Mouse (Mus musculus) liver (tissue): ENCODE measurements around the gene Esyt3.

ENCODE experiments used
- DNase-seq: peaks from one replicate; pipeline ENCODE4 v3.0.0-alpha.2; 2020; ENCODE audit warnings: mixed read lengths

Esyt3 gene

DNA sequence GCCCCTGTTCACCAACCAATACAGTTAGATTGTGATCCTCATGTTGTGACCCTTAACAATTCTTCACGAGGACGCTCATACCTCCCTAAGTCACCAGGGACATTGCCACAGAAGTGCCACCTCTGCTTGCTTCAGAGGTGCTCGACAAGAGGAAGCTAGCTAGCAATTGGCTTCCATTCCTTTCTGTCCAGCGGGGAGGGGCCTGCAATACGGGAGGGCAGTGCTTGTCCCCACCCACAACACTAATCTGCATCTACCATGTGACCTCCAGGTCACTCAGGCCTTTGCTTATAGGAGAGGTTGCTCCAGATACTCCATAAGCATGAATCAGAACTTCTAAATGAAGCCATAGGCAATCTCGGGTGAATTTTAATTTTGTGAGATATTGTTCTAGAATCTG is 5.0 kb downstream of the Esyt3 start:
- no peak for DNase-seq

DNA sequence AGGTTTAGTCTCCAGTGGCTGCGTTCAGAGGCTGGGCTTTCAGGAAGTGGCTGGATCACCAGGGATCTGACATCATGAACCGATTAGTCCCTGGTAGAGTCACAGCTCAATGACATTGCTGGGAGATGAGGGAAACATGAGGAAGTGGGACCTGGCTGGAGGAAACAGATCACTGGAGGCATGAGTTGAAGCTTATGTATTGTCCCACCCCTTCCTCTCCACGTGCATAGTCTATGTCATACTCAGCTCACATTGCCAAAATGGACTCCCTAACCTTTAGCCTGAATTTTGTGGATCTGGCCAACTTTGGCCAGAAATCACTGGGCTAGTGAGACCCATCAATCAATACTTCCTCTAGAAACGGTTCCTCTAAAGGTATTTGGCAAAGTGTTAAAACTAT is 5.4 kb downstream of the Esyt3 start:
- DNase-seq, result no peak

DNA sequence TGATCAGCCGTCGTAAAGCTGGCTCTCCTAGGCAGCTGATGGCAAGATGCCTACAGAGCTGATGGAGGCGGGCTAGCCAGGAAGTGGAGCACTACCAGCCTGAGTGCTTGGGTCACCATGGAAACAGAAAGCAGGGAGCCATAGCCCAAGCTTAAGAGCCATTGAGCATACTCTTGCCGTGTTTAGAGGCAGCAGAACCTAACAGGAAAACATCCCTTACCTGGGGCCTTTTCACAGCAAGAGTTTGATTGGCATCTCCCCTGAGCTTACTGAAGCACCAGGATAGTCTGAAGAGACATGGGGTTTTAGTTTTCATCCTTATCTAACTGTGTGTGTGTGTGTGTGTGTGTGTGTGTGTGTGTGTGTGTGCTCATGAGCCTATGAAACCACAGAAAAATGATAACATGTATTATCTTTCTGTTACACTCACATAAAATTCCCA is 13.0 kb downstream of the Esyt3 start:
- no peak for DNase-seq

DNA sequence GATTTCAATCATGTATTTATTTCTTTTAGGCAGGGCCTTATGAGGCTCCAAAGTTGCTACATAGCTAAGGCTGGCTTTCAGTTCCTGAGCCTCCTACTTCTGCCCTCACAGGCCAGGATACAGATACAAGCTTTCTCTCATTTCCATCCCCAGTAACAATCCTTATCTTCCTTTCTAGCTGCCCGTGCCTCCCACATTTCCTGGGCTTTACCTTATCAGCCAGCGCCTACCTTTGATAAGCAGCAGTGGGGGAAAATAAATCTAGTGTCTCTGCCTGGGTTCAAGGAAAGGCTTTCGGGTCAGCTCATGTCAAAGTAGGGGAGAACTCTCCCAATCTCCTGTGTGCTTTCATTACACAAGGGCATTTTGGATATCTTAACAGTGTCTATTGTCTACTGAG is 16.8 kb downstream of the Esyt3 start:
- no peak for DNase-seq

DNA sequence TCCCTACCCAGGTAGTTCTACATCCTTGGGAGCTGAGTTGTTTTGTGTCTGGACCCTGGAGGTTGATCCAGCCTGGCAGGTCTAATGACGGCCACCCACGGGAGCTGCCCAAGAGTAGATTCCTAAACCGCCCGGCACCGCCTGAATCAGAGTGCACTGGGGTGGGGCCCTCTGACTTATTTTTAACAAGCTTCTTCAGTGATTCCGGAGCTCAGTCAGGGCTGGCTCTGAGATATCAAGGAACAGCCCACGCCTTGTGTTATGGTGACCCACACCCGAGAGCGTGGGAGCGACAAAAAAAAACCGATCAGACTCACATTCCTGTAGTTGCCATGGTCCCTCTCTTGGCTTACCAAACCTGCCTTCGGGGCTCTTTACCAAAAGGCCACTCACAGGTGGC is 18.2 kb downstream of the Esyt3 start:
- DNase-seq, result no peak

DNA sequence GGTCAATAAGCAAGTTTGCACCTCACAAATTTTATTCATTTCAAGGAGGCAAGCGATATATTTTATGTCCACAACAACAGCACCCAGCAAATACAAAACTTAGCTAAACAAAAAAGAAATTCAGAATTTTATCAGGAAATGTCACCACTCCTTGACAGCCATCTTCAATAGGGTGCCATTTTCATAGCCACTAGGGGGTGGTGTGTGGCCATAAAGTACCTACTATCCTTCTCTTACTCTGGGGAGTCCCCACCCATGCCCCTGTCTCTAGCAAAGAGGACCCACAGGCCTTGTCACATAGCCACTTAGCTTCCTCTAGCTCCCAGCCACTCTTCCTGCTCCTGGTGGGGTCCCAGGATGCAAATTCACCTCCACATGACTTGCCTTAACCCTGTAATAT is 19.2 kb downstream of the Esyt3 start:
- no peak for DNase-seq

DNA sequence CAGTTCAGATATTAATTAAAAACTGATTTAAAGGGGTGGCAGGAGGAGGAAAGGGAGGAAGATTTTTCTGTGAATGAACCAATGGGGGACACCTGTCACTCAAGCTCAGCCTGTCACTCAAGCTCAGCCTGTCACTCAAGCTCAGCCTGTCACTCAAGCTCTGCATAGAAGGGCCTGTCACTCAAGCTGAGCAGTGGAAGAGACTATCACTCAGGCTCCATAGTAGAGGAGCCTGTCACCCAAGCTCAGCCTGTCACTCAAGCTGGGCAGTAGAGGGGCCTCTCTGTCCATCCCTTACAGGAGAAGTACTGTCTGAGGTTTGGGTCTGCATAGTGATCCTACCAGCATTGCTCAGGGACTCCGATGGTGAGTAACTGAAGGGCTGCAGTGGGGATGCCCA is 20.1 kb downstream of the Esyt3 start:
- no peak for DNase-seq

DNA sequence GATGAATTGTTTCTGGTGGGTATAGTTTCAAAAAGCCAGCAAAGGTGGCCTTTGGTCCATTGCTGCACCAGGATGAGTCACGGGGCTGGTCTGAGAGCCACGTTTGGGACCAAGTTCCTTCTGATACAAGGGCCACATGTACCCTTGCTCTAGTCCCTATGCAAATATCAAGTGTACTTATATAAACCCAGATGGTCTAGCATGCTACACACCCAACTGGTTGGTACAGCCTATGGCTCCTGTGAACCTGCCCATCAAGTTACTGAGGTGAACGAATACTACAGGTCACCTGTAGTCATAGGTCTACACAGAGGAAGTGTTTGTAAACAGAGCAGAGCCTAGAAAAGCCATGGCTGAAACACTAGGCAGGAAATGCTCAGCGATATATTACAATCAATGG is 21.8 kb downstream of the Esyt3 start:
- no peak for DNase-seq

DNA sequence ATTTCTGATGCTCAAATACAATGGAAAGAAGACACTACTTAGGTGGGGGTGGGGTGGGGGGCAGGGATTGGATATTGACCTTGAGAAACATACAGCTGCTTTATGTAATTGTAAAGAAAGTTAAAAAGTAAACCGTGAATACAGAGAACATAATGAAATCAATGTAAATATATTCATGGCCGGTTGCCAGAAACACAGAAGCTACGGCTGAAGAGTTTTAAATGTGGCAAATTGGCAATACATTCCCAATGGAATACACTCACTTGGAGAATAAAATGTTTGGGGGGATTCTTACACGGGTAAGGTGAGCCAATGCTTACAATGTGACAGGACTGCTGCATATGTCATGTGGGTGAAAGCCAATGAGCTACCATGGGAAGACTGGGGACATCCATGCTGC is 31.5 kb downstream of the Esyt3 start:
- no peak for DNase-seq

DNA sequence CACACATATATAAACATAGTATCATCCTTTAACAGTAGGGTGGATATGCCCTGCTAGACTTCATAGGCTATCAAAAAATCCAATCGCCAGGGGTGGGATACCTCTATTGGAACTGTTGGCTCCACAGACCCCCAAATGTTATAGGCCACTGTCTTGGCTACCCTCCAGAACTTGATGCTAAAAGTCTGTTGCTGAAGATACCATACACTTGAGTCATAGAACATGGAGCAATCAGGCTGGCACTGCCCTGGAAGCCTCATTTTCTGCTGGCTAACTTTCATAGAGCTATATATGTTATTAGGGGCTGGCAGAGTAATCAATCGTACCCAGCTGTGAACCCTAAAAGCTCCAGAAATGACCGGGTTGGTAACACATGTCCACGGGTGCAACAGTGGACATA is 32.4 kb downstream of the Esyt3 start:
- no peak for DNase-seq

DNA sequence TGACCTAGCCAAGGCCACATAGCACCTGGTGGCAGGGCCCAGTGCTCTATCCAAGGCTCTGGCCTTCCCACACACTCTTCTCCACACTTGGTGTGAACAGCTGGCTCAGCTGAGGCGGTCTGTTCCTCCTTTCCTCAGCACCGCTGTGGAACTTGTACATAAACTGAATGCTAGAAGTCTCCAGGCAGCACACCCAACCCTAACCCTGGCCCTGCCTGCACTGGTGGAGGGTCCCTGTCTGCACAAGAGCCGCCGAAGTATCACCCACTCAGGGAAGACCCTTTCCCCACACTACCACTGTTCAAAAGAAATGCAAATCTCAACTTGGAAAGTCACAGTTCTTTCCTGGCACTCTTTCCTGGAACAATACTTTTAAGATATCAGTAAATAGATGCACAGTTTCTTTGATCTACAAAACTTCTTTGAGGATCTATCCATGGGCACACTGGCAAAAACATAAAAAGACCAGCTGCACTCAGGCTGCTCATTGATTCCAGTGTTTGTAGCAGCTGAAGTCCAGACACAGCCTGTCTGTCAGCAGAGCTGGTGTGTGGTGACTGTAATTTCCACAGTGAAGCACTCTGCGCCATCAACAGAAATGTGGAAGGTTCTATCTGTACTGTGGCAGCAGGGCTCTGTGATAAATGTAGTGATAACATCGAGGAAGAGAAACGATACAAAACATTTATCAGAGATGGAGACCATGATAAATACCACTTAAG is 33.0 kb downstream of the Esyt3 start:
- no peak for DNase-seq

DNA sequence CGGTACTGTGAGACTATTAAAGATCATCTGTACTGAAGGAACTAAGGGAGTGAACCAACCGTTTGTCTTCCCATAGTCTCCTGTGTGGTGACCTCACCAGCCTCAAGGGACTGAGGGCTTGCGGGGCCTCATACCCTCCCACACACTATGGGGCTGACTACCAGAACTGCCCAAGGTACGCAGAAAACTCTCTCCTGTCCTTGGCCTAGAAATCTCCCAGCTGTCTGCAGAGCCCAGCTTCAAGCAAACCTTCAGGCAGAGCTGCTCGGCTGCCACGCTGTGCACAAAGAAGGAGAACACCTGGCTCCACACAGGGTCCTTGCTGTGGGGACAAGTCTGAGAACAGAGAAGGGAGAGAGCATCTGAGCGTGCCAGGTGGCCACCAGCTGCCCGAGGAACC is 38.4 kb downstream of the Esyt3 start:
- DNase-seq, result no peak

DNA sequence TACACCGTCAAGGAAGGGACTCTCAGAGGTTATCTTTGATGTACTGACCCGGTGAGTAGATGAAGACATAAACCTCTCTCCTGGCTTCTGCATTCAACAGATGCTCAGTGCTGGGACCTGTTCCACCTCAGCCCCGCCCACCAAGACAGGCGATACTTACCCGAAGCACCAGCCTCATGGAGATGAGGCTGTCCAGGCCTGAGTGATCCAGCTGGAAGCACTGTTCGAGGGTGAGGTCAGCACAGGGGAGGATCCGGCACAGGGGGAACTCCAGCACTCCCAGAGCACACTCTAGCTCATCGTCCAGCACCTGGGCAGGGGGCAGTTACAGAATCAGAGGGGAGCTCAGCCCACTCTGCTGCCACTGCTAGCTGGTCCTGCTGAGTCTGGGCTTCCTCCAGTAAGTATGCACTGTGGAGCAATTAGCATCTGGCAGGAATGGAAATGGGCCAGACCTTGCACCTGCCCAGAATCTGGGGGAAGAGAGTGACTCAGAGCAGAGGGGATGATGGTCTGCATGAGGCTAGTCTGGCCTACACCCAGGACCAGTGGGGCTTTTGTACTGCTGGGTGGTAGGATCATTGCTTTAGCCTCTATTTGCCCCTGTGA is 38.9 kb downstream of the Esyt3 start:
- DNase-seq, result no peak

DNA sequence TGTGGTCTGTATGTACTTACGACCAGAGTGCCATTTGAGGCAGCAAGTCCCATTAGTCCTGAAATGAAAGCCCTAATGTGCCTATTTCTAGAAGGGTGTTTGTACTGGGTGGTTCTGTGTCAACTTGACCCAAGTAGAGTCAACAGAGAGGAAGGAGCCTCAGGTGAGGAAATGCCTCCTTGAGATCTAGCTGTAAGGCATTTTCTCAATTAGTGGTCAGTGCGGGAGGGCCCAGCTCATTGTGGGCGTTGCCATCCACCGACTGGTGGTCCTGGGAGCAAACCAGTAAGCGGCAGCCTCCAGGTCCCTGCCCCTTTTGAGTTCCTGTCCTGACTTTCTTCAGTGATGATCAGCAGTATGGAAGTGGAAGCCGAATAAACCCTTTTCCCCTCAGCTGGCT is 52.1 kb downstream of the Esyt3 start:
- DNase-seq, result no peak

DNA sequence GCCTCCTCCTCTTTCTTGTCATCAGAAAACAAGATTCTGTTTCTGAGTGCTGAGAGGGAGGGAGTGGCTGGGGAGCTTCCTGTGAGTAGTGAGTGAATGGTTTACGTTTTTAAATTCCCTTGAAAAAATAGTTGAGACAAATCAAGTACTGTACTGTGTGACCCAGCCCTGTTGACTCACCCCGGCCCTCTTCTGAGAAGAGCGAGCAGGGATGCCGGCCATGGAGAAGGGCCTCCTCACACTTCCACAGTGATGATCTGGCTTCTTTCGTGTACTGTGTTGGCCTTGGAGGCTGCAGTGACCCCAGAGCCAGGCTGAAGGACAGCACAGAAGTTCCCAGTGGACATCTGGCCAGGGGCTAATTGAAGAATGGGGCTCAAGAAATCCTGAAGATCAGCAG is 54.1 kb downstream of the Esyt3 start:
- no peak for DNase-seq
